Mouse (Mus musculus) splenic B cell, adult 2 months (primary cell): ENCODE data around the gene Gm45062.
A peak's percentile ranks its signal among the peaks of the same experiment; 100 is the strongest.

Experiments
- DNase-seq: peaks from one replicate; pipeline ENCODE4 v3.0.0-alpha.2; 2011; ENCODE audit warnings: low read depth, low spot score
- H3K27me3 ChIP-seq: 2 replicates; pipeline ENCODE4 v1.6.1; 2012; ENCODE audit warnings: mild to moderate bottlenecking, low read length, moderate library complexity, mixed read lengths; ENCODE audit not compliant: control insufficient read depth, poor library complexity, insufficient read depth, severe bottlenecking
- H3K36me3 ChIP-seq: 2 replicates; pipeline ENCODE4 v1.6.1; 2012; ENCODE audit warnings: mild to moderate bottlenecking, low read length, moderate library complexity, mixed read lengths; ENCODE audit not compliant: control insufficient read depth, poor library complexity, insufficient read depth, severe bottlenecking

The Gm45062 gene

DNA sequence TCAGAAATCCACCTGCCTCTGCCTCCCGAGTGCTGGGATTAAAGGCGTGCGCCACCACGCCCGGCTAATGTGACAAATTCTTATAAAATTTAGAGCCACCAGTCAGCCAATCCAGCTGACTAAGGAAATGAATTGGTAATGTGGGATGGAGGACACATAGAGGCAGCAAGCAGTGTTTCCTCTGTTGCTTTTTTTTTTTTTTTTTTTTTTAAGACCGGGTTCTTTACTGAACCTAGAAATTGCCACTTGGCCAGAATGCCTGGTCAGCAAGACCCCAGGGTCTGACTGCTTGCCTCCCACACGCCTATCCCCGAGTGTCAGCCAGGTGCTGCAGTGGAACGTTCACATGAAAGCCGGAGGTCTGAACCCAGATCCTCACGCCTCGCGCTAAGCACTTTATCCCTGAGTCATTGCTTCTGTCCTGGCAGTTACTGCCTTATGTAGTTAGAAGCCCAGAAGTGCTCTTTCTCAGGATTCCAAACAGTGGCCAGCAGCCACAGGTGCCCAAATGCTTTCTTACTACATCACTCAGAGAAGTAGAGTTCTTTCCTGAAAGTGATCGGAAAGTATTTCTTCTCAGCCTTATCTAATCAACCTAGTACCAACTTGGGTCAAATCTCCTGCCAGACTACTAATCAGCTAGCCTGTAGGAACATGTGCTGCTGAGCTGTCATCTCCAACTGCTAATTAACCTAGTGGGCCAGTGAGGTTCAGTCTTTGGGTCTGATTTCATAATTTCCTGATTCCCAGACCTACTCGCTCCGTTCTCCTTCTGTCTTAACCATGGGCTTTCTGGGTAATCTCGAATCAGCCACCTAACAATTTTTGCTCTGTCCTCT lies 225.4 kb downstream of the Gm45062 start:
- H3K27me3 ChIP-seq: no peaks in the 10 kb centered on the region
- H3K36me3 ChIP-seq: no peaks in the 10 kb centered on the region
- peak; percentile 22 for DNase-seq

DNA sequence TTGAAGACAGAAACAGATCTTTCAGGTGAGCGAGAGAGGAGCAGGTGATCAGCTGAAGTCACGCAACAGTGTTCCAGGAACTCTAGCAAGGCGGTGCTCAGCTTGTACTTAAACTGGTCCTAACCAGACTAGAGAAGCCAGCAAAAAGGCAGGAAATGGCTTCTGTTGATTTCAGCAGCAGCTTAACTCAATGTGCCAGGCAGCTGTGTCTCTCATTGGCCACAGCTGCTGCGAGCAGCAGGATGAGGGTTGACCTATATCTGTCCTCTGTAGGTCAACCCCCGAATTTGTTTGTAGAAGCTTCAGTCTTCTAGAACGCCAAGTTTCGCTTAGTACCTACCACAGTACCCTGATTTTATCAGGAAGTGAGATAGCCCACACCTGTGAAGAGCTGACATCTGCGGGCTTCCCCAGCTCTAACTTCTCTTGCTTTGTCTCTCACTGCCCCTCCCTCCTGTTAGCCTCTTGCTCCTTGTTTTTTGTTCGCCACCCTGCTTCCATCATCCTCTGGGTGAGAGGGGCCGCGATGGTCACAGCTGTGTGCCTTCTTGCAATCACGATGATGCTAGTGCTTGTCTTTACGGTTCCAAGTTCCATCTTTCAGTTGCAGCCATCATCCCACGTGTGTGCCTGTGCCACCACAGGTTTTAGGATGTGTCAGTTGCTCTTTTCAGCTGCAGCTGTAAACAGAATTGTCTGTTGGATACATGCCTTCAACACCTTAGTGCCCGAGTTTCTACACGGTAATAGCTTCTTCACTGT lies 226.3 kb downstream of the Gm45062 start:
- peak; percentile 91 for DNase-seq
- Histone ChIP-seq H3K27me3 (no peaks in the 10 kb centered on the region), H3K36me3 (no peaks in the 10 kb centered on the region)

DNA sequence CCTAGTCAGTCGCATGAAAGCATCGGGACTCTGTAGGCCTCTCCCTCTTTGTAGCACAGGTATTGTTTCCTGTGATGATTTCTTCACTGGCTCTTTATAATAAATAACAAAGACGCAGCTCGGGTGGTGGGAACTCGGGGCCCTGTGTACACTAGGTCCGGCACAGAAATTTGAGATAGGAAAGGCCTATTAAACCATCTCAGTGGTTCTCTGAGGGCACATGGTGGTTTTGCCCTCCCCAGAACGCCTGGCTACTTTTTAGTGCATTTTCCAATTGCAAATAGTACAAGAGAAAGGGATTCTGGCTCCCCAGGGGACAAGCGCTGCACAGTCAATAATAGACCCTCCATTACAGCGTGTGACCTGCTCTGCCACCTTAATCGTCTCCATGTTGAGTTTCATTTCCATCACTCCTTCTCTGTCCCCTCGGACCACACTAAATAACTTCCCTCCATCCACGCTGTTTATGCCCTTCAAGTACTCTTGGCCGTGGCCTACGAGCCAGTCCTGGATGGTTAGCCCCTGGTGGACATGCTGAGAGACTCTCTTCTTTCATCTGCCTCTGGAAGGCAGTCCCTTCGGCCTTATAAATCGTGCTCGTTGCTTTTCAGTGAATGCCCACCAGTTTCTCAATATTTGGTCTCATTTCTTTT lies 227.3 kb downstream of the Gm45062 start:
- no peaks in the 10 kb centered on the region for H3K27me3 ChIP-seq
- no peak for DNase-seq
- H3K36me3 ChIP-seq: no peaks in the 10 kb centered on the region

DNA sequence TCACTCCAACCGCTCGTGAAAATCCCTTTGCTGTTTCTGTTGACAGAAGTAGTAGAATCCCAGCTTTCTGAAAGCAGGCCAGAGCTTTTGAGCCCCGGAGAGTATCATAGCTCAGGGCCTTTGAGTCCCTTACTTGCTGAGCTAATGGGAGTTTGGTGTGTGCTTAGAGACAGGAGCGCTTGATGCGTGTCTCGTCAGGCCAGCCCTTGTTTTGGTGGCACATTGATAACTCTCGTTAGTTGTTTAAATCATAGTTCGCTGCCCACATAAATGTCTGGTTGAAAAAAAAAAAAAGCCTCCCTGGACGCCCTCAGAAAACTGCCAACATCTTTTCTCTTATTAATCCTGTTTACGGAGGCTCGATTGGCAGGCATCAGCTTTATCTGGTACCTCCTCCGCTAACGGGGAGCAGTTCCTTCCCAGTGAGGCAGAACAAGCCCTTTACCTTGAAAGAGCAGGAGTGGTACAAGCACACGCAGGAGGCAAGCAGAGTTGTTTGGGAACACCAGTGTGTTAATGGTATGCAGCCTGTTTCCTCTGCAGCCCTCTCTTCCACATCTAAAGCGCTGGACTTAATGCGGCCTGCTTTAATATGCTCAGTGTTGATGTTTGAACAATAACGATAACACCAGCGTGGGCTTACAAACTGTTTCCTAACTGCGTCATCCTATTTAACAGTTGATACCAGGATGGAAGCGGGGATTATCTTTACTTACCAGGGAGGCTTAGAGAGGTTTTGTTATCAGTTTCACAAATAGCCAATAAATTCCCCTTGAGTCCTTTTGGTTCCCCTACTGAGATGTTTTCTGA lies 228.0 kb downstream of the Gm45062 start:
- H3K36me3 ChIP-seq: no peaks in the 10 kb centered on the region
- DNase-seq: no peak
- H3K27me3 ChIP-seq: no peaks in the 10 kb centered on the region

DNA sequence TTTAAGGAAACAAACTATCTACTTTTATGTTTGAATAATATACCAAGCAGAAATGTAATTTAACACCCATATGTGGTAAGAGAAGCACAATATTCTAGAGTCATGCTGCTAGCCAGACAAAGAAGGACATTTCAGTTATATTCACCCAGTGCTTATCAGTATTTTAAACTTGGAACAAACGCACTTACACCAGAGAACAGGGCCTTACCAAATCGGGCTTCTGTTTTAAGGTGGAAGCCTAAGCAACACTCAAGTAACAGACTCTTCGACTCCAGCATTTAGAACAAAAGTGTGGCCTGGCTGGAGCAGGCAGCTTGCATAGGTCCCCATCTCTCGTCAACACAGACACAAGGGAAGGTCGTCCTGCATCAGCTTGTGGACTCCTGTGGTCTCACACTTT lies 229.0 kb downstream of the Gm45062 start:
- no peak for DNase-seq
- Histone ChIP-seq H3K27me3 (no peaks in the 10 kb centered on the region), H3K36me3 (no peaks in the 10 kb centered on the region)

DNA sequence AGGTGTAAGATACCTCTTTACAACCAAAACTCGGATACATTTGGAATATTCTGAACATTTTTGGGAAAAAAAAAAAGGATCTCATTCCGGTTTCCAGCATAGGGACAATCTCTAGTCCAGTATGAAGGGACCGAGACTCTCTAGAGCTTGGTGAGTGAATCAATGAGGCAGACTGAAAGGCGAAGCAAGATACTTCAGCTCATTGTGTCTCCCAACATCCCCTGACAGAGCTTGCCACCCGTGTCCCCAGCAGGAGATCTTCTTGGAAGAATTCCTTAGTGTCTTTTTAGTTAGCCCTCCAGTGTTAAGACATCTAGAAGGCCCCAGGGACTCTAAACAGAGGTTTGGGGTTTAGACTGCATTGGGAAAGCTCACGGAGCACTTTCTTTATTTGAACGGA lies 230.0 kb downstream of the Gm45062 start:
- H3K36me3 ChIP-seq: no peaks in the 10 kb centered on the region
- no peak for DNase-seq
- no peaks in the 10 kb centered on the region for H3K27me3 ChIP-seq

DNA sequence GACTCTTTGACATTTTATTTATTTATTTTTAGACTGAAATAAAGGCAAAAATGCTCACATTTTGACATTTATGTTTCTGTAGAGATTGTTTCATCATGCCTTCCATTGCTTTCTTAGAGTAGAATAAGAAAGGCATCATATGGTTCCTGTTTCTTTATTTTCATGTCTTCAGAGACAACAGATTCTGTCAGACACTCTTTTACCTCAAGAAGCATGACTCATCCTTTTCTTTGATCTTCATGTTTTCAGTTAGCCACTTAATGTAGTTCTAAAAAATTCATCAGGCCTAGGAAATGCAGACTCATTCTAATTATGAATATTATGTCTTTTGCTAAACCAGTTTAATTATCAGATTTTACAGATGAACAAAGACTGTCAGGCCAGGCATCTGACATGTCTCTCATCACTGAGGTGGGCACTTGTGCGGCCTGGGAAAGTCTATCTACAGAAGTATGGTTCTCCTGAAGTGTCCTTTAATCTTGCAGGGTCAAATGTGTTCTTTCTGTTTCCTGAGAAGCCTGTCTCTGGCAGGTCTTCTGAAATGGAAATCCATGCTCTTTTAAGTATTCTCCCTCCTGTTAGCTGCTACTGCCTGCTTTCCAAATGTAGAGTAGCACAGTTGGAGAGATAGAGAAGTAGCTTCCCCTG lies 230.8 kb downstream of the Gm45062 start:
- no peaks in the 10 kb centered on the region for H3K36me3 ChIP-seq
- no peaks in the 10 kb centered on the region for H3K27me3 ChIP-seq
- no peak for DNase-seq

DNA sequence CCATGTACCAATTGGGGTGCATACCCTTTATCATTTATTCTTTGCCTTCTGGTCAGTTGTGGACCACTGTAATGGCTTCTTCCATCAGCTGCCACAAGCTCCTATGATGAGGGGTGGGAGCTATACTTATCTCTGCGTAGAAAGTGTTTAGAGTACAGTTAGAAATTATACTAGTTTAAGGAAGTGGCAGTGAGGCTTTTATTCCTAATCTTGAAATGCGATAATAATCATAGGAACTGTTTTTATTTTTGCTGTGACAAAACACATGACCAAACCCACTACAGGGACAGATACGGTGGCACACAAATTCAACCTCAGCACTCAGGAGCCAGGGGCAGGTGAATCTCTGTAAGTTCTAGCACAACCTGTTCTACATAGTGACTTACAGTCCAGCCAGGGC lies 233.0 kb downstream of the Gm45062 start:
- no peaks in the 10 kb centered on the region for H3K27me3 ChIP-seq

DNA sequence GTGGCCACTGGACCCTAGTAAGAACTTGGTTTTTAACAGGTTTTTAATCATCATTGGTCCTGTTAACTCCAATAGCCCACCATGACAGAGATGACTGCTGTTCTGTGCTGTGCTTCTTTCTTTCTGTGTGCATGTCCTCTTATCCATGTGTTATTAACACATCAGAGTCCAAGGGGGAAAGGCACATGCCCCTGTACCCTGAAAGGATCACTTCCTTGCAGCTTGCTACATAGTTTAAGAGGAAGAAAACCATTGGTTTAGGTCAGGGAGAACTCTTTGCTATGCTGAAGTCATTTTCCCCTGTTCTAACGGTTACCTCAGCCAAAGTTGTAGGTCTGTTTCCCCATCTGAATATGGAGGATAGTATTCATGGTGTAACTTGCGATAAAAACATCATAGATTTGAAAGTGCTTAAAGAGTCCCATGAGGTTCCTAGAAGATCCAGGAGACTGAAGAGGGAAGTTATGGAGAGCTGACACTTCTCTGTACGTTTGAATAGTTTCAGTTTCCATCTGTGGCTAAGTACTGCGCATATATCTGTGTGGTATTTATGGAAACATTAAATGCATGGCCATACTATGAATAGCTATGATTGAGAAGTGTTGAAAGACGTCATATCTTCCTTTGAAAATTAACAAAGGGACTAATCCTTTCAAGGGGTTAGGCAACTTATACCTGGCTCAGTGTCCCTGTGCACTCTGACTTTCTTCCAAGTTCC lies 236.0 kb downstream of the Gm45062 start:
- Histone ChIP-seq H3K36me3 (no peaks in the 10 kb centered on the region), H3K27me3 (no peaks in the 10 kb centered on the region)
- DNase-seq: peak; percentile 72

More for the DNA sequence above, 233.0 kb downstream of the Gm45062 start:
- H3K36me3 ChIP-seq: no peaks in the 10 kb centered on the region
- DNase-seq: no peak

DNA sequence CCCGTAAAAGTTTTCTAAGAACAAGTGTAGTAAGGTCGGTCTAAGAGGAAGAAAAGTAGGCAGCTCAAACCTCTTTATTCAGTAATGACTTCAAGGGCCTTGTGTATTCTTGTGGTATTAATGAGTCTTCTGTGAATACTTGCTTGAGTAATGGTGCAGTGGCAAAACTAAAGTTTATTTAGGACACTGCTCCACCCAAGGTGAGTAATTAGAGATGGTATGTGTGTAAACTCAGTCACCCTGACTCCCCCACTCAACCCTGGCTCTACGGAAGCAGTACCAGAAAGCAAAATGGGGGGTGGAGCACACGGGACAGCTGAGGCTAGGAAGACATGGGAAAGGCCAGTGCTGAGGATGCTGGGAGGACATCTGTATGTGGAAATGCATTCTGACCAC lies 236.6 kb downstream of the Gm45062 start:
- Histone ChIP-seq H3K36me3 (no peaks in the 10 kb centered on the region), H3K27me3 (no peaks in the 10 kb centered on the region)
- DNase-seq: no peak

DNA sequence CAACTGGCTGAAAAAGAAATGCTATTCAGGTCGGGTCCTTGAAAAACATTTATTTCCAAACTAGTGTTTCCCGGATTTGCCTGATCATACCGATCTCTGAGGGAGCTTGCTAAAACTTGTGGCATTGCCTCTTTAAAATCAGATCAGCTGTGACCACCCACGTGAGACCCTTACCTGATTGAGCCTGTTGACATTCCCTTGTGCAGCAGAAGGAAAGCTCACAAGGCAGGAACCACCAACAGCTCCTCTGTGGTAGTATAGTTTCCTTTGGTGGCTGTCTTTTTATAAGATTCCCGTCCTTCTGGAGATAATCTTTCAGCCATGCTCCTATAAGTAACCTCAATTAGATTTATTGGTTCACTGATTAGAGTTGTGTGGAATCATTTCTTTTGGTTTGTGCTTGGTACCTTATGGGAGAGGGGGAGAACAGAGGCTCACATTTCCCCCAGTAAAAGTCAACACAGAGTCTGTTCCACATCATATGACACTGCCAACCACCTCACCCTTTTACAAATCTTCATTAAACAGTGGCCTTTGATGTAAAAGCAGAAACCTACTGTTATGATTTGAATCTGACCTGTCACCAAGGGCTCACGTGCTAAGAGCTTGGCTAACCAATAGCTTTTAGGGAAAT lies 238.1 kb downstream of the Gm45062 start:
- DNase-seq: no peak
- H3K36me3 ChIP-seq: no peaks in the 10 kb centered on the region
- H3K27me3 ChIP-seq: no peaks in the 10 kb centered on the region

DNA sequence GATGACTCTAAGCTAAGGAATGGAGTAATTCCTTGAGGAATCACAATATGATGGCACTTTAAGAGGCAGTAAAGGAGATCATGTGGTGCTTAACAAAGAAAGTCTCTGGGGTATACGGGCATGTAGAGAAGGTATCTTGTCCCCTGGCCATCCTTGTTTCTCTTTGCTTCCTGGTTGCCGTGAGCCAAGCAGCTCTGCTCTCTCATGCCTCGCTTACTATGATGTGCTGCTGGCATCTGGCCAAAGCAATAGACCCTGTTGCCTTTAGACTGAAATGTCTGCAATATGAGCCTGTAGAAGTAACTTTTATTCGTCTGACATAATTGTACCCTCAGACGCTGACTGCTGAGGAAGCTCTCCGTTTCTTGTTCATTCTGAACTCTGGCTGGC lies 238.6 kb downstream of the Gm45062 start:
- DNase-seq: peak; percentile 54
- Histone ChIP-seq H3K36me3 (no peaks in the 10 kb centered on the region), H3K27me3 (no peaks in the 10 kb centered on the region)

DNA sequence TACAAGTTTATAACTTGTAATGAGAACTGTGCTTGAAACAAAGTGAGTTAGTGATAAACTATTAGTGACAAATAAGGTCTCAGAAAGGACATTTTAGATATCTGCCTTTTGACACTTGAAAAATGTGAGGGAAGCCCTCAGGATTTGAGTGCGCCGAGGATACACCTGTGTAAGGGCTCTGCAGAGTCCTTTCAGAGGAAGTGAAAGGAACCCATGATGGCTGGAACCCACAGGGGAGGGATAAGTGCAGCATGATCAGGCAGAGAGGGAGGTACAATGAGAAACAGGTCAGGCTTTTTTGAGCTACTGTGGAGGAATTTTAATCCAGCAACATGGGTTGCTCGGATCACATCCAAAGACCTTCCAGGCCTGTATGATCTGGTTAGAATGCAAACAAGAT lies 239.7 kb downstream of the Gm45062 start:
- Histone ChIP-seq H3K27me3 (no peaks in the 10 kb centered on the region), H3K36me3 (no peaks in the 10 kb centered on the region)
- peak; percentile 73 for DNase-seq
